Mouse (Mus musculus) G1E (cell line): ENCODE measurements around the gene Erp27.

Experiments used
- CTCF ChIP-seq: IDR thresholded peaks from 2 replicates; pipeline ENCODE4 v1.5.1; 2012; ENCODE audit warnings: low read depth, low read length, inconsistent platforms, mixed read lengths
- TAL1 ChIP-seq: conservative IDR thresholded peaks from 2 replicates; pipeline ENCODE4 v1.6.1; 2012; ENCODE audit warnings: low read depth, low read length, inconsistent platforms, mixed read lengths

DNA sequence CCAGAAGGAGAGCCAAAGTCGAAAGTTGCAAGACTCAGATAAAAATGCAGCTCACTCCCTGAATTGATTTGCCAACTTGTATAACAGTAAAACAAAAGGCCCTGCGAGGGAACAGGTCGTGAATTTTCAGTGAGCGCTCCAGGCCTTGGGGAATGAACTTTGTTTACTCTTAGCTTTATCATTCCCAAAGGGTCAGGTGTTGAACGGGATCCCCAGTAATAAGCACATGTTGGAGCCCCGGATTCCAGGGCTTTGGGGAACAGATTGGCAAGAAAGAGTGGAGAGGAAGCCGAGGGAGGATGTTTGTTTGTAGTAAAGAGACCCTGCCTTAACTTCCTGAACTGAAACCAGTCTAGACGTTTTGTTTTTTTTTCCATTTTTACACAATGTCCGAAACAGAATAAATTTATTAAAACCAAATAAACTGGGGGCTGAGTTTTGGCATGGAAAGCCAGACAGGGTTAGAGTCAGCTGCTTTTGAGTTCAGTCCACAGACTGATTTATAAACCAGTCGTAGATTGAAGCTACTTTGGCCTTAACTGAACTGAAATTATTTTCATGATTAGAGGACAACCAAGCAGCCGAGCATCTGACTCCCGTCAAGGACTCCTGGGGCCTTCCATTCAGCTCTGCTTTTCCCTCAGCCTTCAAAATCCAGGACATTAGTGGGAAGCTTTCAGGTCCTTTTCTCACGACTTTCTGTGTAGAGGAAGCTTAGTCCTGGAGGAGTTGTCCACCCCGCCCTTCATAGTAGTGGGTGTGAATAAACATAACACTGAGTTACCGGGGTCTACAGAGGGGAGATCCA, 27.2 kb downstream of the Erp27 start:
- TF ChIP-seq CTCF = no peak
- no peak for TF ChIP-seq TAL1
